Mouse (Mus musculus): Measurements from ENCODE around the gene Adamtsl5. TPM values are rescaled to one million over a fixed set of nuclear protein-coding genes. Genes with fewer than 3 reads are reported as not detected.
A peak's percentile ranks its signal among the peaks of the same experiment; 100 is the strongest.

The Adamtsl5 gene
- total RNA-seq, 2 experiments from 2014 or later, result 27.4 to 38.1 TPM

DNA sequence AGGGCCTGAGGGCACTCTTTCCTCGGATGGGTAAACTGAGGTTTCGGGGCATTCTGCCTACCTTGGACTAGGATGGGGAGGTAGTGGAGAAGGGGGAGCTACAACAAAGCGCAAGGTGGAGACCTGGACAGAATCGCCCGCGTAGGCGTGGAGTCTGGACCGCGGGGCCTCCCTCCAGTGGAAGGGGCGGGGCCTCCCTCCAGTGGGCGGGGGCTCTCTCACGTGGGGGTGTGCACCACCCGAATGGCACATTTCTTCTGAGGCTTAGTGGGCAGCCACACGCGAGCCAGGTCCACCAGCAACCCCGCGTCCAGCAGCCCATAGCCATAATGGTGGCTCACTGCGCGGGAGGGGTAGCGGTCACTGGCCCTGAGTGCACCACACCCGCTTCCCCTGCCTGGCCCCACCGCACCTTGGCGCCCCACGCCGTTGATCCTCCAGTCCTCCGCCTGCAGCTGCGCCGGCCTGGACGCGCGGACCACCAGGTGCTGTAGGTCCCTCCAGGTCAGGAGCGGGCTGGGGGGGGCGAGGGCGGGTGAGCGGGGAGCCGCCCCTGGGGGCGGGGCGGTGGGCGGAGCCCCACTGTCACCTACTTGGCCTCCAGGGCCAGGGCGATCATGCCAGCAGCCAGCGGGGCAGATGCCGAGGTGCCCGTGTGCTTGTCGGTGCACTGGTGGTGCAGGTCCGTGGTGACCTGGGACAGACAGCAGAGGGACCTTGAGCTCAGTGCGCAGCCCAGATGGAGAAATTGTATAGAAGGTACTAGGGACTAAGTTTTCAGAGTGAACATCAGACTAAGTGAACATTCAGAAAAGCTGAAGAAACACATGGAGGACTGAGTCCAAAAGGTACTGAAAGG, 24.7 kb downstream of the Adamtsl5 start:
- intact Hi-C loops (cut with DNase I), result no loop called here

DNA sequence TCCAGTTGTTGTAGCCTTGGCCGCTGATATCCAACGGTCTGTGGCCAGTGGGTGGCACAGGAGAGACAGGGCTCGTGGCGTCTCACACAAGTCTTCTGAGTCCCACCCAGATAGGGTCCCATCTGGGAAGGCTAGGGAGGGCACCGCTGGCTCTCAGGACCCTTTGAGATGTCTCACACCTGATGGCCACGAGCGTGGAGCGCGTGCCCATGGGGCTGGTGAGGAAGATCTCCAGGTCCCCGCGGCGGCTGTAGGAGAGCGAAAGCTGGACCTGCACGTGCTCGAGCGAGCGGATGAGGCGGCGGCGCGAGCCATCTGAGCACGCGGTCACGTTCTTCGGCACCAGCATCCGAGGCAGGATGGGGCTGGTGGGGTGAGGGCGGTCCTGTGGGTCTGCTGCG, 25.4 kb downstream of the Adamtsl5 start:
- intact Hi-C loops (cut with DNase I), result no loop called here
- no peak for DNase-seq

More for the DNA sequence above, 24.7 kb downstream of the Adamtsl5 start:
- peak; percentile 60 to 64 for DNase-seq

DNA sequence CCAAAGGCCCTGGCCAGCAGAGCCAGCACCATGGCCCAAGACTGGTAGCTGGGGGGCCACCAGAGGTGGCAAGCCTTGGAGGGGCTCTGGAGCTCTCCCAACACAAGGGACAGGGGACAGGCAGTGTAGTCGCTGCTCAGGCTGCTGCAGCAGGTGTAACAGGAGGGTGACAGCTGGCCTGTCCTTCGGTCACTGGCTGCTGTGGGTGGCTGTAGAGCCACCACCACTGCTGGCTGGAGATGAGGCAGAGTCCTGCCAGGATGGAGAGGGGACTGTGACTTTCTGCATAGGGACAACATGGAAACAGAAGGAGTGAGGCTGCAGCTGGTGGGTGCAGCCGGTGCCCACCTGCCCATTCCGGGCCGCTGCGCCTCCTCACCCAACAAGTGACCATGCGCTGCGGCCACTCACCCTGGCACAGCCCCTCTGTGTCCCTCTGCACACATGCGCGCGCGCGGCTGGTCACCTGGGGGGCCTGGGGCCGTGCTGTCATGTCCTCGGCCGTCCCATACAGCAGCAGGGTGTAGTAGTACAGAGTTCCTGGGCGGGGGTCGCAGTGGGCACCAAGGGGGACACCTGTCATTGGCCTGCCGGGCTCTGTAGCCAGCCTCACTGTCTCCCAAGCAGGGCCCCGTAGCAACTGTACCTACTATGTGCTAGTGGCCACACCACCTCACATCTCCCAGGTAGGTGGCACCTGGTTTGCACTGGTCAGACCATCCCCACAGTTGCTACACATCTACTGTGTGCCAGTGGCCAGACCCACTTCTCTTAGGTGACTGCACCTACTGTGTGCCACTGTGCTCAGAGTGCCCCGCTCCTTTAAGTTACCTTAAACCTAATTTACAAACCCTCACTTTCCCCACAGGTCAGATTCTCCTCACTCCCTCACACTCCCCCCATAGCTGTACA, 26.3 kb downstream of the Adamtsl5 start:
- intact Hi-C loops (cut with DNase I), result no loop called here
- DNase-seq, result no peak

DNA sequence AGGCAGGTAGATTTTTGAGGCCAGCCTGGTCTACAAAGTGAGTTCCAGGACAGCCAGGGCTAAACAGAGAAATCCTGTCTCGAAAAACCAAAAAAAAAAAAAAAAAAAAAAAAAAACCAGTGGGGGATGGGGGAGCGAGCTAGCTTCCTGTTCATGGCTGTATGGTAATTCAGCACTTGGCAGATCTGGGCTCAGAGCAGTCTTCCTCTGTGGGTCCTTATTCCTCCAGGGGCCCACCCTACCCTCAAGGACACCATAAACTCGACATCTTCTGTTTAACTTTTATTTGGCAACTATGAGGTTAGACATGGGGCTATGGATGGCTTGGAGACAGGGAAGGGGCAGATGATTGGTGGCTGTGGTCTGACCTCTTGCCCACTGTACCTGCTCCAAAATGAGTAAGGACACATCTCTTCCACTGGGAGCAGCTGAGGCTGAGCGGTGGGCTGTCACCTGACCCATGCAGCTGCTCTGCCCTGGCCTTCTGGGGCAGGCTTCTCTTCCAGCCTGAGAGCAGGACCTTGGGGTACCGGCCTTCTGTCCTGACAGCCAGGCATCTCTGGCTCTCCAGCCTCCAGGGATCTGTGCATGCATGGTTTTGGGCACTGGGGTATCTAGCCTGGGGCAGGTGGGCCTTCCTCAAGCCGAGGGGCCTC, 27.1 kb downstream of the Adamtsl5 start:
- intact Hi-C loops (cut with DNase I), result no loop called here
- no peak for DNase-seq

DNA sequence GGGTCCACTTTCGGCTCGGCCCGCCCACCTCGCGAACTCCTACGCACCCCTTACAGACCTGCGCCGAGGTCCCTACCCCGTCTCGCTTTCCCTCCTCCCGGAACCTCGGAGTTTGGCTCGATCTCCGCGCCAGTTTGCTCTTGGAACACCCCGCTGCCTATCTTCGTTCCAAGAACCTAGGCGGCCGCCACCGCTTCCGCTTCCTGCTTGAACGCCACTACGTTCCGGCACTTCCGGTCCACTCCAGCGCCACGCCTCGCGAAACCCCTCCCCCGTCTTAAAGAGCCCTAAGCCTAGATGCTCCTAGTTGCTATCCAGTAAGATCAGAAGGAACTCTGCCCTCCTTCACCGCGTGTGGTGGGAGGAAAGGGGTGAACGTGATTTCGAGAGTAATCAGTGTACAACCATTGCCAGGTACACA, 27.9 kb downstream of the Adamtsl5 start, which contains the start of gene 2310011J03Rik:
Gene 2310011J03Rik (minus strand): TSS at position 198 of the 421 bp plus-strand sequence.
- intact Hi-C loops (cut with DNase I), result no loop called here
- DNase-seq, result peak; percentile 86 to 93

DNA sequence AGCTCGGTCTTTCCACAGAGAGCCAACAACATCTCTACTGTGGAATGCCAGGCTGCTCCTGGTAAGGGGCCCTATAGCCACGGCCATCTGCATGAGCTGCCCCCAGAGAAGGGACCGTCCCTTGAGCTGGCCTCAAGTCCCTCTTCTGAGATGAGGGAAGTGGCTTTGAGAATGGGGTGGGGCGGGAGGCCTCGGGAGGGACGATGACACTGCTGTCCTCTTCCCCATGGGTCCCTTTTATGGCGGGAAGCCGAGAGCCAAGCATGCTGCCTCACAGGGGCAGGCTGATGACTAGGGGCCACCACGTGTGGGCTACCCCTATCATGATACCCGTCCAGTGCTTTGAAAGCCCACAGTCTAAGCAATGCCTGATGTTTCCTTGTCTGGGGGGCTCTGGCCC, 31.2 kb downstream of the Adamtsl5 start:
- intact Hi-C loops (cut with DNase I), result no loop called here
- no peak for DNase-seq

DNA sequence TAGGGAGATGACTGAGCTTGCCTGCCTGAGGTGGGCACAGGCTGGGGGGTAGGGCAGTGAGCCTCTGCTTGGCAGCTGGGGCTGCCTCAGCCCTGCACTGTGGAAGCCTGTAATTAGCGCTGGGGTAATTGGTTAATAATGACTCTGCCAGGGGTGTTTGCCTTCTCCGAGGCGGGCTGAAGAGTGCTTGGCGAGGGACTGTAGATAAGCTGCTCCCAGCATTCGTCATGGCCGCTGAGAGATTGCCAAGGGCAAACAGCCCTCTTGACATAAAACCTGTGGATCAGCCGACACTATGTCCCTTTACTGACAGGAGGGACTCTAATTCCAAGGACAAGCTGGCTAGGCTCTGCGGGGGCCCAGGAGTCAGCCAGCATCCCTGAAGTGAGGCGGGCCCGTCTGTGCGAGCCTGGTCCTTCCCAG, 31.8 kb downstream of the Adamtsl5 start:
- intact Hi-C loops (cut with DNase I), result no loop called here
- no peak for DNase-seq

DNA sequence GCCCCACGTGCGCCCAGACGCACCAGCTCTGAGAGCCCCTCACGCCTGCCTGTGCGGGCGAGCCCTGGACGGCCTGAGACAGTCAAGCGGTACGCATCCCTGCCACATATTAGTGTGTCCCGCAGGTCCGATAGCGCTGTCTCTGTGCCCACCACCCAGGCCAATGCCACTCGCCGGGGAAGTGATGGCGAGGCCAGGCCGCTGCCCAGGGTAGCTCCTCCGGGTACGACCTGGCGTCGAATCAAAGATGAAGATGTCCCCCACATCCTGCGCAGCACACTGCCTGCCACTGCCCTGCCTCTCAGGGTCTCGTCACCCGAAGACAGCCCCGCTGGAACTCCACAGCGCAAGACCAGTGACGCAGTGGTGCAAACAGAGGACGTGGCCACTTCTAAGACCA, 32.9 kb downstream of the Adamtsl5 start:
- intact Hi-C loops (cut with DNase I), result no loop called here
- no peak for DNase-seq

DNA sequence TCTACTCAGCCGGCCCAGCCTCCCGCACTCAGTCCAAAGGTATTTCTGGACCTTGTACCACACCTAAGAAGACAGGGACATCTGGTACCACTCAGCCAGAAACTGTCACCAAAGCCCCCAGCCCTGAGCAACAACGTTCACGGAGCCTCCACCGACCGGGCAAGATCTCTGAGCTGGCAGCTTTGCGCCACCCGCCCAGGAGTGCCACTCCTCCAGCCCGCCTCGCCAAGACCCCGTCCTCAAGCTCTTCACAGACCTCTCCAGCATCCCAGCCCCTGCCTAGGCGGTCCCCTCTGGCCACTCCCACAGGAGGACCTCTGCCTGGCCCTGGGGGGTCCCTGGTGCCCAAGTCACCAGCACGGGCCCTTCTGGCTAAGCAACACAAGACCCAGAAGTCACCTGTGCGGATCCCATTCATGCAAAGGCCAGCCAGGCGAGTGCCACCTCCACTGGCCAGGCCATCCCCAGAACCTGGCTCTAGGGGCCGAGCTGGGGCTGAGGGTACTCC, 33.7 kb downstream of the Adamtsl5 start:
- no peak for DNase-seq
- intact Hi-C loops (cut with DNase I), result no loop called here

DNA sequence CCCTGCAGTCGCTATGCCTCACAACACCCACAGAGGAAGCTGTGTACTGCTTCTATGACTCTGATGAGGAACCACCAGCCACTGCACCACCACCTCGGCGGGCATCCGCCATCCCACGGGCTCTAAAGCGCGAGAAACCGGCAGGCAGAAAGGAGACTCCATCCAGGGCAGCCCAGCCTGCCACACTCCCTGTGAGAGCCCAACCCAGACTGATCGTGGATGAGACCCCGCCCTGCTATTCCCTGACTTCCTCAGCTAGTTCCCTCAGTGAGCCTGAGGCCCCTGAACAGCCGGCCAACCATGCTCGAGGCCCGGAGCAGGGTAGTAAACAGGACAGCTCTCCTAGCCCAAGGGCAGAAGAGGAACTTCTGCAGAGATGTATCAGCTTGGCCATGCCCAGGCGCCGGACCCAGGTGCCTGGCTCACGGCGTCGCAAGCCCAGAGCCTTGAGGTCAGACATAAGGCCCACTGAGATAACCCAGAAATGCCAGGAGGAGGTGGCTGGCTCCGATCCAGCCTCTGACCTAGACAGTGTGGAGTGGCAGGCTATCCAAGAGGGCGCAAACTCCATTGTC, 34.5 kb downstream of the Adamtsl5 start:
- intact Hi-C loops (cut with DNase I), result no loop called here
- no peak for DNase-seq

DNA sequence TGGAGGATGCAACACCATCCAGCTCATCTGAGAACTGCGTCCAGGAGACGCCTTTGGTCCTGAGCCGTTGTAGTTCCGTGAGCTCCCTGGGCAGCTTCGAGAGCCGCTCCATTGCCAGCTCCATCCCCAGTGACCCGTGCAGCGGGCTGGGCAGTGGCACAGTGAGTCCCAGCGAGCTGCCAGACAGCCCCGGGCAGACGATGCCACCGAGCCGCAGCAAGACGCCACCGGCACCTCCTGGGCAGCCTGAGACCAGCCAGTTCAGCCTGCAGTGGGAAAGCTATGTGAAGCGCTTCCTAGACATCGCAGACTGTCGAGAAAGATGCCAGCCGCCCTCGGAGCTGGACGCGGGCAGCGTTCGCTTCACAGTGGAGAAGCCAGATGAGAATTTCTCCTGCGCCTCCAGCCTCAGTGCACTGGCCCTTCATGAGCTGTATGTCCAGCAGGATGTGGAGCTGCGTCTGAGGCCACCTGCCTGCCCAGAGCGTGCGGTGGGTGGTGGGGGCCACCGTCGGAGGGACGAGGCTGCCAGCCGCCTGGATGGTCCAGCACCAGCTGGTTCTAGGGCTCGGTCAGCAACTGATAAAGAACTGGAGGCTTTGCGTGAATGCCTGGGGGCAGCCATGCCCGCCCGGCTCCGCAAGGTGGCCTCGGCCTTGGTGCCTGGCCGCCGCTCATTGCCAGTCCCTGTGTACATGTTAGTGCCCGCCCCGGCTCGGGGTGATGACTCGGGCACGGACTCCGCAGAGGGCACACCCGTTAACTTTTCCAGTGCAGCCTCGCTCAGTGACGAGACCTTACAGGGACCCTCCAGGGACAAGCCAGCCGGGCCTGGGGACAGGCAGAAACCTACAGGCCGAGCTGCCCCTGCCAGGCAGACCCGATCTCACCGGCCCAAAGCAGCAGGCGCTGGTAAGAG, 35.4 kb downstream of the Adamtsl5 start:
- intact Hi-C loops (cut with DNase I), result no loop called here
- no peak for DNase-seq

DNA sequence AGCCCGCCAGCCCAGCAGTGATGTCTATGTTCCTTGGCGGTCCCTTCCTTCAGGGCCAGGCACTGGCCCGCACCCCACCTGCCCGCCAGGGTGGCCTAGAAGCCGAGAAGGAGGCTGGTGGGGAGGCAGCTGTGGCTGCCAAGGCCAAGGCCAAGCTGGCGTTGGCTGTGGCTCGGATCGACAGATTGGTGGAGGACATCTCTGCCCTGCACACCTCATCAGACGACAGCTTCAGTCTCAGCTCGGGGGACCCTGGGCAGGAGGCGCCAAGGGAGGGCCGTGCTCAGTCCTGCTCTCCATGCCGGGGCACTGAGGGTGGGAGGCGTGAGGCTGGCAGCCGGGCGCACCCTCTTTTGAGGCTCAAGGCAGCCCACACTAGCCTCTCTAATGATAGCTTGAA, 36.7 kb downstream of the Adamtsl5 start:
- no peak for DNase-seq
- intact Hi-C loops (cut with DNase I), result no loop called here

DNA sequence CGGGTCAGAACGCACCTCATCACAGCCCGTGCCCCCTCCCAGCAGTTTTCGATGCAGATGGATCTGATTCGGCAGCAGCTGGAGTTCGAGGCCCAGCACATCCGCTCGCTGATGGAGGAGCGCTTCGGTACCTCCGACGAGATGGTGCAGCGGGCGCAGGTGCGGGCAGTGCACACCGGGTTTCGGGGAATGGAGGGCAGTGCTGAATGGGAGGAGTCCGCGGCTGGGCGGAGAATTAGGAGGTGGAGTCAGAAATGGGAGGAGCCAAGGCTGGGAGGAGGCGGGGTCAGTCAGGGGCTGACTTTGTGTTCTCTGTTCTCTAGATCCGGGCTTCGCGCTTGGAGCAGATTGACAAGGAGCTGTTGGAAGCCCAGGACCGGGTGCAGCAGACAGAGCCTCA, 43.4 kb downstream of the Adamtsl5 start:
- intact Hi-C loops (cut with DNase I), result no loop called here
- DNase-seq, result no peak

DNA sequence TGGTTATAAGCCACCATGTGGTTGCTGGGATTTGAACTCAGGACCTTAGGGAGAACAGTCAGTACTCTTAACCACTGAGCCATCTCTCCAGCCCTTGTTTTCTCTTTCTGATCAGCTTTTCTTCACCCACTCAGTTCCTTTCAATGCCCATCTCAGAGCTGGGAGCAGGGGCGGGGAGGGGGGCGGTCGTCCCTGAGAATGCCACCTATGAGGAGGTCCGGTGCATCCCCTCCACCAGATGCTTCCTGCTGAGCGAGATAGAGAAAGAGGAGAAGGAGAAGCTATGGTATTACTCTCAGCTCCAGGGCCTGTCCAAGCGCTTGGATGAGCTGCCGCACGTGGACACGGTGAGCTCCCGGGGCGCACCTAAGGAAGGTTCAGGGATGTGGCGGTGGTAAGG, 43.8 kb downstream of the Adamtsl5 start:
- no peak for DNase-seq
- intact Hi-C loops (cut with DNase I), result no loop called here

DNA sequence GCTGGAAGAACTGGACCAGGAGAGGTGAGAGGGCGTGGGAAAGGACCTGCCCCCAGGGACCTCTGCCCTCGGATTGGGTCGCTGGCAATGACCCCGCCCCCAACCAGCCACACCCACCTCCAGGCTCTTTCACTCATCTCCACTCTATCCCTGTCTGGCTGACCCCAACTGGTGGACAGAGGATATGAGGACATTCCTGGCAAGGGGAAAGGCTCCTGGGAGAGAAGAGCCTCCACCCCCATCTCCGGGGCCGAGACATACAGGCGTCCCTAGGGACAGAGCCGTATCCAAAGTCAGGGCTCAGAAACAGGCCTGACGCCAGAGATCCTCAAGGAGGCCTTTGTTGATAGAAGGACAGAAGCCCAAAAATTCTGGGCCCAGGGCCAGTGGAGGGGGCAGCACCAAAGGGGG, 45.7 kb downstream of the Adamtsl5 start:
- peak; percentile 74 to 84 for DNase-seq
- intact Hi-C loops (cut with DNase I), result no loop called here

DNA sequence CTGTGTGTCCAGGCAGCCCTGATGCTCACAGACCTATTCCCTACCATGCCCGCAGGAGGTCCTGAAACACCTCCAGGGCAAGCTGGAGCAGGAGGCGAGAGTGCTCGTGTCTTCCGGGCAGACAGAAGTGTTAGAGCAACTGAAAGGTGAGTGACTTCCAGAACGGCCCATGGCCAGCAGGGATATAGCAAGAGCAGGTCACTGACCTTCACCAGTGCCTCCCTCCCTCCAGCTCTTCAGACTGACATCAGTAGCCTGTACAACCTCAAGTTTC, 46.2 kb downstream of the Adamtsl5 start:
- DNase-seq, result no peak
- intact Hi-C loops (cut with DNase I), result no loop called here

DNA sequence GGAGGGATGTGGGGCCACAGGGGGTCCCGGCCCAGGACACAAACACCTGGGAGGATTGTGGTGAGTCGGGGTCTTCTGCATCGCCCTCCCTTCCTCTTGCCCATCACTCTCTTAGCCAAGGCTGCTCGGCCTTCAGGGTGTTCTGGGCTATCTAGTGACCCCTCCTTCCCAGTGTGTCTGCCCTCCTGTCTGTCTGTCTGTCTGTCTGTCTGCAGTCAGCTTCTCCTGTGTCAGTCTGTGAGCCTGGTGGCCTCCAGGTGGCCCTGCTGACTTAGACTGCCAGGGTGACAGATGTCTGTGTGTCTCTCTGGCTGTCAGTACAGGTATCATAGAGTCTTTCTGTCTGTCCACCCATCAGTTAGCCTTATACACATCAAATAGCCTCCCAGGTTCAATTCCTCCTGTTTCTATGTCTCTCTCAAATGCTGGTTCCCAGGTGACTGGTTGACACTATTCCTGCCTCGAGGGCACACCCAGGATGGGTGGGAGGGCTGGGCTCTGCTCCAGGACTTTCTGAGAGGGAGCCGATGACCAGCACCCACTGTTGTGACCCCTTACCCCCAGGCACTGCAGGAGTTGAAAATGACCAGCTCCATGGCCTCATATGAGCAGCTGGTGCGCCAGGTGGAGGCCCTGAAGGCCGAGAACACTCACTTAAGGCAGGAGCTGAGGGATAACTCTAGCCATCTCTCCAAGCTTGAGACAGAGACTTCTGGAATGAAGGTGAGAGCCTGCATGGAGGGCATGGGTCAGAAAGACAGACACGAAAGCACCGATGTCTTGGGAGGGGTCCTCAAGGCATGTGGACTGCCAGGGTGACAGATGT, 46.7 kb downstream of the Adamtsl5 start:
- intact Hi-C loops (cut with DNase I), result no loop called here
- no peak for DNase-seq

DNA sequence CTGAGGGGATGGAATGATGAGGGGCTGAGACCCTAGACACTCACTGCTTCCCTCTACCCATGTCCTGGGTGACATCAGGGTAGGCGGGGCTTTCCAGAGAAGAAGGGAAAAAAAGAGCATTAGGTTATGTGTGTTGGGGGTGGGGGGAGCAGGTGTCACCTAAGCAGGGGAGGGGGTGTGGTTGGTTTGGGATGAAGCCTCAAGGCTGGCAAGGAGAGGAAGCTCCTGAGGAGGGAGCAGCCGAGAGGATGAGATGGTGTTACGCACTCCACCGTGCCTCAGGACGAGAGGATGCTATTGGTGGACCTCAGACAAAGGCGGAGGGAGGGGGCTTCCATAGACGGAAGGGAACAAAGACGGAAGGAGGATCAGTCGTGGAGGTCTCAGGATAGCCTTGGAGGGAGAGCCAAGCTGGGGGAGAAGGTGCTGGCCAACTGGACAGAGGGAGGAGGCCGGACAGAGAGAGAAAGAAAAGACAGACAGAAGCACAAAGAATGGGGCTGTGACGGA, 47.5 kb downstream of the Adamtsl5 start:
- intact Hi-C loops (cut with DNase I), result no loop called here
- no peak for DNase-seq

Measured in gastrocnemius, postnatal 36 days (tissue).